Mouse (Mus musculus): Measurements from ENCODE around the gene Cfap77.

DNA sequence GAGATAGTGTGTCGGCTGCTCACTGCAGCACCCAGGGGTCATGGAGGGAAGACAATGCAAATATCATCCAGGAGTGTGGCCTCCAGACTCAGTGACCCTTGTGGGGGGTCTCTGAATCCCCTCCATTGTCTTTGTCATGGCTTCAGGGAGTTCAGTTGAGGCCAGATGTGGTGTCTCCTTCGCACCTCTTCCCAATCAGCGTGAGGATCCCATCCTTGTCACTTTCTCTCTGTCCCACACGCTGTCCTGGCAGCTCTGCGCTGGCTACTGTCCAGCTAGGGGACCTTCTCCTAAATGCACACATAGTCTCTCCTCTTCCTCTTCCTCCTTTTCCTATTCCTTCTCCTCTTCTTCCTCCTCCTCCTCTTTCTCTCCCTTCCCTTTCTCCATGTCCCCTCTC lies 79.3 kb downstream of the Cfap77 start:
- TF ChIP-seq POLR2A (IDR thresholded peaks at IDR 0.05; ENCODE audit: control insufficient read depth, low read depth, low read length) (no peak), CTCF (IDR thresholded peaks at IDR 0.05; ENCODE audit: control insufficient read depth, insufficient read depth, insufficient replicate concordance, low read depth, low read length) (no peak)
